Mouse (Mus musculus) cerebellum, adult 2 months (tissue): ENCODE data around the gene Gm21188. TPM values are rescaled to one million over a fixed set of nuclear protein-coding genes. Genes with fewer than 3 reads are reported as not detected.

Experiments
- polyA plus RNA-seq: library from polyadenylated mRNA; depleted of rRNA; stranded (reverse); fragments of >200 nt; gene quantifications from 2 replicates; pipeline ENCODE4 v1.2.3, GENCODE M21; 2012; rRNA removed

Gm21188 gene
- polyA plus RNA-seq, 1 experiment: not detected

Other genes with a start within 250 kb of the Gm21188 start
- not detected in 2 replicates for gene AF067063, start 222.0 kb downstream of the Gm21188 start, polyA plus RNA-seq
- gene D13Ertd608e, start 216.2 kb downstream of the Gm21188 start, polyA plus RNA-seq: not detected in 2 replicates
- gene Tcstv1, start 157.4 kb downstream of the Gm21188 start, polyA plus RNA-seq: not detected in 2 replicates
- not detected in 2 replicates for gene Gm21761, start 122.9 kb downstream of the Gm21188 start, polyA plus RNA-seq
- not detected in 2 replicates for gene B020031M17Rik, start 101.4 kb downstream of the Gm21188 start, polyA plus RNA-seq
- gene Gm36079, start 25.2 kb downstream of the Gm21188 start, polyA plus RNA-seq: not detected in 2 replicates
- not detected in 2 replicates for gene Gm20767, start 88.1 kb upstream of the Gm21188 start, polyA plus RNA-seq
- not detected in 2 replicates for gene Gm21818, start 120.2 kb upstream of the Gm21188 start, polyA plus RNA-seq
- gene Gm21762, start 163.8 kb upstream of the Gm21188 start, polyA plus RNA-seq: not detected in 2 replicates
- gene Gm21731, start 186.9 kb upstream of the Gm21188 start, polyA plus RNA-seq: not detected in 2 replicates
- not detected in 2 replicates for gene AF067061, start 210.9 kb upstream of the Gm21188 start, polyA plus RNA-seq
- 0.13 TPM in 1 of 2 replicates, not detected in the other for gene BC147527, start 248.2 kb upstream of the Gm21188 start, polyA plus RNA-seq